Mouse (Mus musculus) B cell, adult (primary cell): ENCODE data around the gene Psip1. TPM values are rescaled to one million over a fixed set of nuclear protein-coding genes. Genes with fewer than 3 reads are reported as not detected.

Experiments used
- total RNA-seq: library from RNA; stranded (reverse); gene quantifications from 4 replicates; pipeline ENCODE4 v1.2.4, GENCODE M21; 2023; ENCODE audit not compliant: inconsistent age

The Psip1 gene
- total RNA-seq, result 61.3 to 67.6 TPM (median 65.7 TPM) in 4 replicates

GRCm38 (mm10) chr4:83486117-83486901 is at the start of gene Psip1:
Gene Psip1 (minus strand): TSS chr4:83486459.

GRCm38 (mm10) chr4:83524843-83525689 is 38.8 kb upstream of the Psip1 start, which contains the start of gene Ccdc171:
Gene Ccdc171 (plus strand): TSS chr4:83525545.

GRCm38 (mm10) chr4:83417160-83417819 is 69.0 kb downstream of the Psip1 start, which contains the start of gene Snapc3:
Gene Snapc3 (plus strand): TSS chr4:83417724.

Other genes starting within 250 kb of the Psip1 start
- 24.6 to 32.7 TPM (median 26.9 TPM) in 4 replicates for gene Ttc39b, start 162.2 kb downstream of the Psip1 start, total RNA-seq
- 32.8 to 36.3 TPM (median 34.8 TPM) in 4 replicates for gene Snapc3, start 68.7 kb downstream of the Psip1 start, total RNA-seq
- 6.8 to 9.6 TPM (median 8.3 TPM) in 4 replicates for gene Ccdc171, start 39.1 kb upstream of the Psip1 start, total RNA-seq